Mouse (Mus musculus) stomach, embryonic 15.5 days (tissue): Measurements from ENCODE around the gene Cfap74. TPM values are rescaled to one million over a fixed set of nuclear protein-coding genes. Genes with fewer than 3 reads are reported as not detected.
"Not testable (repeated sequence)": the region's sequence is repeated elsewhere in the genome, so short reads cannot be mapped to it uniquely, and the experiment has no call there.

Experiments
- ATAC-seq: fragments of 200-750 bp; cut with Nextera tagmentation; 2 replicates; pipeline ENCODE4 v1.8.0; 2017; ENCODE audit warnings: low read depth, moderate number of reproducible peaks, moderate TSS enrichment; ENCODE audit not compliant: insufficient read depth, low FRiP score
- H3K27ac ChIP-seq: fragments of 300-500 bp; sonication (generic); 2 replicates; pipeline ENCODE4 v1.5.1; 2015; ENCODE audit warnings: mild to moderate bottlenecking, inconsistent platforms
- H3K27me3 ChIP-seq: fragments of 300-500 bp; sonication (generic); replicated peaks from 2 replicates; pipeline ENCODE4 v1.6.1; 2015; ENCODE audit warnings: inconsistent platforms
- H3K36me3 ChIP-seq: fragments of 300-500 bp; sonication (generic); 2 replicates; pipeline ENCODE4 v1.6.1; 2015; ENCODE audit warnings: inconsistent platforms
- H3K4me1 ChIP-seq: fragments of 300-500 bp; sonication (generic); 2 replicates; pipeline ENCODE4 v1.6.1; 2015; ENCODE audit warnings: inconsistent platforms
- H3K4me2 ChIP-seq: fragments of 300-500 bp; sonication (generic); 2 replicates; pipeline ENCODE4 v1.6.1; 2015; ENCODE audit warnings: mild to moderate bottlenecking, inconsistent platforms
- H3K4me3 ChIP-seq: fragments of 300-500 bp; sonication (generic); replicated peaks from 2 replicates; pipeline ENCODE4 v1.5.1; 2015; ENCODE audit warnings: inconsistent platforms
- H3K9ac ChIP-seq: fragments of 300-500 bp; sonication (generic); 2 replicates; pipeline ENCODE4 v1.6.1; 2015; ENCODE audit warnings: inconsistent platforms
- H3K9me3 ChIP-seq: fragments of 300-500 bp; sonication (generic); 2 replicates; pipeline ENCODE4 v1.6.1; 2016; ENCODE audit warnings: inconsistent platforms
- whole genome bisulfite sequencing: fragments of 180-500 bp; shearing (Covaris S2); methylation state at CpG from one replicate; pipeline ENCODE4 v1.1.7; 2015; 5-methylcytosine and 5-hydroxymethylcytosine counted together
- polyA plus RNA-seq: library from polyadenylated mRNA; unstranded; fragments of >200 nt; fragmentation: Nextera tagmentation; extraction: Ambion mirVana; gene quantifications from 2 replicates; pipeline ENCODE4 v1.2.1, GENCODE M21; 2015

Gene Cfap74
- polyA plus RNA-seq, 1 experiment from 2014 or later, result 1.5 TPM

DNA sequence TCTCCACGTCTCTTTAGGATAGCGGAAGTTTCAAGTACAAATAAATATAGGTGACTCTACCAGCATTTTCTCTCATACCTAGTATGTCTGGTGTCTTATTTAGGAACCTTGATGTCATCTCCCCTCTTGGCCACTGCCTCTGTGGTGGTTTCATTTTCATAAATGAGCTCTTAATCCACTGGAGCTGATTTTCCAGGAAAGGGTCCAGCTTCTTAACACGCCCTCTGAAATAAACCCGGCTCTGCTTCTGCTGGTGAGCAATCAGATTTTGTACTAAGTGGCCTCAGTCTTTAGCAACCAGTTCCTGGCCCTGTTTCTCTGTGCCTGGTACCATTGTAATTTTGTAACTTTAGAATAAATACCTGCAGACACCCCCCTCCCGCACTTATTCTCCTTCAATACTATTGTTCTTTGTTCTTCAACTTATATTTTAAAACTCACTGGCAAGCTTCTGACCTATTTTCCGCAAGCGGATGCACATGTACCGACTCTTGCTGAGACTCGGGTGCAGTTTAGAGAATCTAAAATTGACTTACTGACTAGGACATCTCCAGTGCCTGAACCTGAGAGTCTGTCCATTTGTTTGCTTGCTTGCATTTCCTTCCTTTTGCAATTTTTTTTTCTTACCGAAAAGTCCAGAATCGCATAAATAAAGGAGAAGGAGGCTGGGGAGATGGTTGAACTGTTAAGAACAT lies 4.8 kb downstream of the Cfap74 start:
- no peak overlapping the region for H3K4me3 ChIP-seq
- peaks cover 3% of the 10 kb centered on the region; the same call in 1 of the 2 replicates for H3K4me1 ChIP-seq
- no peaks in the 10 kb centered on the region for H3K36me3 ChIP-seq
- H3K9ac ChIP-seq, result no peak overlapping the region
- no peaks in the 10 kb centered on the region for H3K27me3 ChIP-seq
- 84% methylated on average over 11 of the region's 11 CpGs for WGBS
- ATAC-seq, result no peak
- no peaks in the 10 kb centered on the region for H3K9me3 ChIP-seq
- H3K4me2 ChIP-seq, result no peak overlapping the region
- no peak overlapping the region for H3K27ac ChIP-seq

- H3K36me3 ChIP-seq, result no peaks in the 10 kb centered on the region
- H3K4me2 ChIP-seq, result no peak overlapping the region
- H3K27me3 ChIP-seq, result no peaks in the 10 kb centered on the region
- H3K4me3 ChIP-seq, result no peak overlapping the region
- H3K9ac ChIP-seq, result no peak overlapping the region
- no peaks in the 10 kb centered on the region for H3K4me1 ChIP-seq
- no peak overlapping the region for H3K27ac ChIP-seq
- H3K9me3 ChIP-seq, result no peaks in the 10 kb centered on the region
- 76% methylated on average over 9 of the region's 9 CpGs for WGBS
- ATAC-seq, result no peak
Observed at GRCm38 (mm10) chr4:155414656-155415235, 5.8 kb downstream of the Cfap74 start.

DNA sequence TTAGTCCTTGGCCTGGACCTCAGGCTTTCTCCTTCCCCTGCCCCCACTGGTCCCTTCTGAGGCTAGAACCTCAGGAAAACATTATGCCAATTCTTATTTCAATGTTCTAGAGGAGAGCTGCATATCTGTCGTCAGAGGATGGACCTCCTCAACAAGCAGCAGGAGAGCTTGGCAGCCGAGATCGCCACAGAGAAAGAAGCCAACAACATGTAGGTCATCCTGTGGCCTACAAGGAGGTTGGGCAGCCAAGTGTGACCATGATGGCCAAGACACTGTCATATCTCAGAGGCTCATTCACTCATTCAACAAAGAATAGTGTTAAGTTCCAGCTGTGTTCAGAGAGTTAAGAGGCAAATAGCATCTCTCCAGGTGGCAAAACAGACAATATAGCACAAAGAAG lies 11.1 kb downstream of the Cfap74 start:
- Histone ChIP-seq H3K4me2 (no peak overlapping the region), H3K27me3 (no peaks in the 10 kb centered on the region), H3K36me3 (no peaks in the 10 kb centered on the region), H3K4me1 (no peaks in the 10 kb centered on the region), H3K9me3 (no peaks in the 10 kb centered on the region), H3K27ac (no peak overlapping the region), H3K4me3 (no peak overlapping the region), H3K9ac (no peak overlapping the region)
- ATAC-seq, result no peak
- 85% methylated on average over 3 of the region's 3 CpGs for WGBS

DNA sequence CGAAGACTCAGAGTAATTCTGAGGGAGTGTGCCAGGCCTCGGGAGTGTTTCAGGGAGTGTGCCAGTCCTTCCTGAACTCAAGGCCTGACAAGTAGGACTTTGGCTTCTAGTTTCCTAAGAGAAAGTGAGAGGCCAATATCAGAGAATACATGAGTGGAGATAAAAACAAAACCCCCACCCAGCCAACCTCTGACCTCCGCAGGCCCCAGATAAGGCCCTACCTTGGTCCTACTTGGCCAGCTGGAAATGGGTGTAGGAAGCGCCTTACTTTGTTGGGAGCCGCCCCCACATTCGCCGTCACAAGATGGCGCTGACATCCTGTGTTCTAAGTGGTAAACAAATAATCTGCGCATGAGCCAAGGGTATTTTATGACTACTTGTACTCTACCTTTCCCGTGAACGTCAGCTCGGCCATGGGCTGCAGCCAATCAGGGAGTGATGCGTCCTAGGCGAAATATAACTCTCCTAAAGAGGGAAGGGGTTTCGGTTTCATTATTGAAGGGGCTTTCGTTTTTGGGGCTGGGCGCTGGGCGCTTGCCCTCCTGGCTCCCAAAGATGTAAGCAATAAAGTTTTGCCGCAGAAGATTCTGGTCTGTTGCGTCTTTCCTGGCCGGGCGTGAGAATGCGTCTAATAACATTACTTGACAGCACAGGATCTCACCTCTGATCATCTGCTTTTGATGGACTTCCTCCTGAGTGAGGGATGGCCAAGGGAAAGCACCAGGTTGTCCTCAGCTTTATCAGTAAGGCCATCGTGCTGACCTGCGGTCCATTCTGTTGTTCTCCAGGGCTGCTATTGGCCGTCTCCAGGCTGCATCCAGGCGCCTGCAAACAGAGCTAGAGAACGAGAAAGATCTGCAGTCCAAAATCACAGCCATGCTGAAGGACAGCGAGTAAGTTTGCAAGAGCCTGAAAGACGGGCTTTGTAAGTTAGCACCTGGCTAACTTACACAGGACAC lies 12.7 kb downstream of the Cfap74 start:
- not testable (repeated sequence) for H3K9me3 ChIP-seq, H3K27ac ChIP-seq, H3K4me3 ChIP-seq, H3K4me1 ChIP-seq, H3K9ac ChIP-seq, H3K27me3 ChIP-seq, ATAC-seq, H3K4me2 ChIP-seq, H3K36me3 ChIP-seq
- 85% methylated on average over 22 of the region's 30 CpGs for WGBS

DNA sequence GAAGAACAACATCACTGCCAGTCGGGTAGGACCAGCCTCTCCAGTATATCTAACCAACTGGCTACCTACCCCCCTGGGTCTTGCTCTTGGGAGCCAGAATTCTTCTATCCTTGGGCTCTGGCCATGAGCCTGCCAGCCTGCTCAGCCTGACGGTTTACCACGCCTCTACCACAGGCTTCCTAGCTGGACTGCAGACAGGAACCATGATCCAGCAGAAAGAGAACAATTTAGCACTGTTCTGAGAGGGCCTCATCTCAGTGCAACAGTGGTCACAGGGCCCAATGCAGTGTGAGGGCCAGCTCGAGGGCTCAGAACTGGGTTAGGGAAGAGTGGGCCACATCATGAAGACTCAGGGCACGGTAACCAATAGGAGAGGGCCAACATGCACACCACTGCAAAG lies 15.0 kb downstream of the Cfap74 start:
- Histone ChIP-seq H3K4me2 (no peak overlapping the region), H3K9me3 (no peaks in the 10 kb centered on the region)
- WGBS, result 75% methylated on average over 5 of the region's 5 CpGs

DNA sequence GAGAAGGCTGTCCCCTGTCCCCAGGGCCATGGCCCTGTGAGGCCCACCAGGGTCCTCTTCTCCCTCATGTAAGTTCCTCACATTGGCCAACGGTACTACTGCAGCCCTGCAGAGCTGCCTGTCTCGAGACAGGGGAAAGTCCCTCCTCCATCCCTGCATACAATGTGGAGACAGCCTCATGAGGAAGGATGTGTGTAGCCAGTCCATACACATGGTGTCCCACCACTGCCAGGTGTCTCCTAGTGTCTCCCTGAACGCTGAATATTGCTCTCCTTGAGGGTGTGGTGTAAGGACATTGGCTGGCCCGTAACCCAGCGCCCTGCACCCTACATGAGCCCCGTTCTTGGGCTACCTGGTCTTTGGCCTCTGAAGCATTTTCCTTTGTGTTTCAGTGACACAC lies 17.3 kb downstream of the Cfap74 start:
- H3K9me3 ChIP-seq, result no peaks in the 10 kb centered on the region
- no peaks in the 10 kb centered on the region for H3K27me3 ChIP-seq
- H3K9ac ChIP-seq, result no peak overlapping the region
- no peak overlapping the region for H3K27ac ChIP-seq
- no peak overlapping the region for H3K4me3 ChIP-seq
- no peaks in the 10 kb centered on the region for H3K36me3 ChIP-seq
- WGBS, result 79% methylated on average over 6 of the region's 6 CpGs
- ATAC-seq, result no peak
- H3K4me1 ChIP-seq, result no peaks in the 10 kb centered on the region
- no peak overlapping the region for H3K4me2 ChIP-seq

More for the DNA sequence above, 15.0 kb downstream of the Cfap74 start:
- no peak overlapping the region for H3K27ac ChIP-seq
- no peak overlapping the region for H3K9ac ChIP-seq
- ATAC-seq, result no peak
- H3K36me3 ChIP-seq, result no peaks in the 10 kb centered on the region
- H3K4me1 ChIP-seq, result no peaks in the 10 kb centered on the region
- no peaks in the 10 kb centered on the region for H3K27me3 ChIP-seq
- H3K4me3 ChIP-seq, result no peak overlapping the region

DNA sequence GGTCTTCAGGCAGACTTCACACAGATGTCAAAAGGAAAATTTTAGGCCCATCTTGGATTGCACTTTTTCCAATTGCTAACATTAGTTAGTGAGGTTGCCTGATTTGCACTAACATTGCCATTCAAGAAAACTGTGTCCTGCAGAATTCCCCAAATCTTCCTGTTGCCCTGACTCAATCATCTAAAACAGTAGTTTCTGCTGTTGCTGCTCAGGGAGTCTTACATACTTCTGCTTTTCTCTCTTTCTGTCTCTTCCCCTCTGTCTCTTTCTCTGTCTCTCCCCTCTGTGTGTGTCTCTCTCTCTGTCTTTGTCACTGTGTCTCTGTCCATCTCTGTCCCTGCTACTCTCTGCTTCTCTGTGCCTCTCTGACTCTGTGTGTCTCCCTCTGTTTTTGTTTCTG lies 19.5 kb downstream of the Cfap74 start:
- H3K9ac ChIP-seq, result no peak overlapping the region
- no peaks in the 10 kb centered on the region for H3K27me3 ChIP-seq
- no peak for ATAC-seq

DNA sequence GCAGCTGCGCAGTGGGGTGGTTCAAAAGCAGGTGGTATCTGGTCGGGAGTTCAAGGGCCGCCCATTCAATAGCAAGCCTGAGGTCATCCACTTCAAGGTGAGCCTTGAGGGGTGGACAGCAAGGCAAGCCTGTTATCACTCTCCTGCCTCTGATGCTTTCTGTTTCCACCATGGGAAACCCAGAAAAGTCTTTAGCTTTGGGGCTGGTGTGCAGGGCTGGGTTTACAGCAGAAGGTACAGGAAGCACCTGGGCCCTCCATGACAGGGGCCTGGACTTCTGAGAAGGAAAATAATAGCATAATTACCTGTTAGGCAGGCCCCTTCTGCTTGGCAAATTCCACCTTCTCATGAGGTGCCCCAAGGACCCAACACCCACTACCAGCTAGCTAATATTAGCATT lies 20.2 kb downstream of the Cfap74 start:
- H3K27ac ChIP-seq, result no peak overlapping the region
- H3K4me2 ChIP-seq, result no peak overlapping the region
- H3K9ac ChIP-seq, result no peak overlapping the region
- H3K27me3 ChIP-seq, result no peaks in the 10 kb centered on the region
- no peaks in the 10 kb centered on the region for H3K4me1 ChIP-seq
- no peak overlapping the region for H3K4me3 ChIP-seq
- WGBS, result 83% methylated on average over 3 of the region's 3 CpGs
- no peaks in the 10 kb centered on the region for H3K36me3 ChIP-seq
- H3K9me3 ChIP-seq, result no peaks in the 10 kb centered on the region
- ATAC-seq, result no peak

More for the DNA sequence above, 19.5 kb downstream of the Cfap74 start:
- H3K4me1 ChIP-seq, result no peaks in the 10 kb centered on the region
- H3K9me3 ChIP-seq, result no peaks in the 10 kb centered on the region
- H3K27ac ChIP-seq, result no peak overlapping the region
- no peak overlapping the region for H3K4me2 ChIP-seq
- H3K36me3 ChIP-seq, result no peaks in the 10 kb centered on the region
- H3K4me3 ChIP-seq, result no peak overlapping the region

GRCm38 (mm10) chr4:155432358-155432757 lies 23.4 kb downstream of the Cfap74 start:
- Histone ChIP-seq H3K4me3 (no peak overlapping the region), H3K9ac (no peak overlapping the region), H3K4me1 (no peaks in the 10 kb centered on the region), H3K4me2 (no peak overlapping the region), H3K36me3 (no peaks in the 10 kb centered on the region), H3K9me3 (no peaks in the 10 kb centered on the region), H3K27me3 (no peaks in the 10 kb centered on the region), H3K27ac (no peak overlapping the region)
- 86% methylated on average over 6 of the region's 6 CpGs for WGBS
- no peak for ATAC-seq

- no peak for ATAC-seq
- Histone ChIP-seq H3K27ac (no peak overlapping the region), H3K9ac (no peak overlapping the region), H3K4me2 (no peak overlapping the region), H3K4me1 (no peaks in the 10 kb centered on the region), H3K27me3 (no peaks in the 10 kb centered on the region), H3K4me3 (no peak overlapping the region), H3K9me3 (no peaks in the 10 kb centered on the region), H3K36me3 (no peaks in the 10 kb centered on the region)
- 73% methylated on average over 5 of the region's 5 CpGs for WGBS
Observed at GRCm38 (mm10) chr4:155433993-155434392, 25.0 kb downstream of the Cfap74 start.

DNA sequence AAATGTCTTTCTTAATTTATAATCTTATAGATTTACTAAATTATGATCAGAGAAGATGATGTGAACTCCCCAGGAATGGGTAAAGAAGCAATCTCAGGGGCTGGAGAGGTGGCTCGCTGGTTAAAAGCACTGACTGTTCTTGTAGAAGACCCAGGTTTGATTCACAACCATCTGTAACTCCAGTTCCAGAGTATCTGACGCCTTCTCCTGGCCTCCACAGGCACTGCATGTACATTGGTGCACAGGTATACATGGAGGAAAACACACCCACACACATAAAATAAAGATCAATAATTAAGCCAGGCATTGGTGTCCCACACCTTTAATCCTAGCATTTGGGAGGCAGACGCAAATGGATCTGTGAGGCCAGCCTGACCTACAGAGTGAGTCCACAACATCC lies 33.8 kb downstream of the Cfap74 start:
- no peaks in the 10 kb centered on the region for H3K36me3 ChIP-seq
- no peaks in the 10 kb centered on the region for H3K27me3 ChIP-seq
- H3K9ac ChIP-seq, result no peak overlapping the region
- no peaks in the 10 kb centered on the region for H3K4me1 ChIP-seq
- 74% methylated on average over 3 of the region's 3 CpGs for whole genome bisulfite sequencing
- H3K27ac ChIP-seq, result no peak overlapping the region
- H3K4me3 ChIP-seq, result no peak overlapping the region
- H3K9me3 ChIP-seq, result no peaks in the 10 kb centered on the region
- no peak overlapping the region for H3K4me2 ChIP-seq
- ATAC-seq, result no peak

DNA sequence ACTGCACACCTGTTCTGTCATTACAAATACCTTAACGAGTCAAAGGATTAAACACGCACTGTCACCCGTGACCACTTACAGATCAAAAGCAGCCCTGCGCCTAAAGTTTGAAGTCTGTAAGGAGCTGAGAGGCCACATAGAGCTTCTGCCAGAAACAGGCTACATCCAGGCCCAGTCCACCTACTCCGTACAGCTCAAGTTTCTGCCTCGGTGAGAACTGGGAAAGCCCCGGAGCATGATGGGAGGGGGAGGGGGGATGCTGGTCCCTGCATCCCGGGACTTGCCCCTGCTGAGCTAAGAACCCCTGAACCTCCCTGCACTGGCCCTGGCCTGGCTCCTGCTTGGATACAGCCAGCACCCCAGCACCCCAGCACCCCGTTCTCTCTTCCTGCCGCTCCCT lies 42.6 kb downstream of the Cfap74 start:
- Histone ChIP-seq H3K4me3 (no peak overlapping the region), H3K4me1 (no peaks in the 10 kb centered on the region), H3K9me3 (no peaks in the 10 kb centered on the region), H3K27me3 (no peaks in the 10 kb centered on the region), H3K27ac (no peak overlapping the region), H3K4me2 (no peak overlapping the region), H3K36me3 (no peaks in the 10 kb centered on the region), H3K9ac (no peak overlapping the region)
- no peak for ATAC-seq
- 39% methylated on average over 10 of the region's 10 CpGs for WGBS
